Mouse (Mus musculus): ENCODE results near the gene E2f8.

- no peak for TF ChIP-seq CTCF (conservative IDR thresholded peaks at IDR 0.05; ENCODE audit: low read length)
- TF ChIP-seq POU5F1 (IDR thresholded peaks at IDR 0.05; ENCODE audit: borderline replicate concordance, low read length): no peak
These were observed 39.0 kb downstream of the E2f8 start for GRCm38 (mm10) chr7:48842353-48842752.
